Mouse (Mus musculus) common myeloid progenitor, adult 5-6 weeks (primary cell): ENCODE results near the gene Nckap5. TPM values are rescaled to one million over a fixed set of nuclear protein-coding genes. Genes with fewer than 3 reads are reported as not detected.
"Not testable (repeated sequence)": the region's sequence is repeated elsewhere in the genome, so short reads cannot be mapped to it uniquely, and the experiment has no call there.

Experiments used
- ATAC-seq: replicated peaks from 2 replicates; pipeline ENCODE4 v1.8.0; 2016; ENCODE audit warnings: low read depth, mild to moderate bottlenecking, moderate TSS enrichment, inconsistent platforms; ENCODE audit not compliant: poor library complexity, severe bottlenecking
- total RNA-seq: library from RNA; stranded (forward); fragments of 200-1000, 187-1606 nt; gene quantifications from 2 replicates; pipeline ENCODE4 v1.2.3, GENCODE M21; 2017

The Nckap5 gene
- total RNA-seq, 1 experiment from 2014 or later: not detected

DNA sequence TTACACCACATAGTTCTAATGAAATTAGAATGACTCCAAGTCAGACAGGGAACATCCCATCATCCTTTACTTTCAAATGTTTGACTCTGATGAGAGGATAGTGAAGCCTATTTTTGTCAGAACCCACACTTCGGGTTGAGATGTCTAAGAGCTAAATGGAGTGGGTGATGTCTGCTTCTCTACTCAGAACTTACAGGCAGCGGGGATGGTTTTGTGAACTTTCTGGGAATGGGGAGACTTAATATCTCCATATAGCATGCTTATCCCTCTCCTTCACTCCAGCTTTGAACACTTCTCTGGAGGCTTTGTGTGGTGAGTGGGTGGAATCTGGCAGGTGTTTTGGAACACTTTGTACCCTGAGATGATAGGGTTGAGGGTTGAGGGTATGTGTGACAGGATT, 698.3 kb downstream of the Nckap5 start:
- no peak for ATAC-seq

DNA sequence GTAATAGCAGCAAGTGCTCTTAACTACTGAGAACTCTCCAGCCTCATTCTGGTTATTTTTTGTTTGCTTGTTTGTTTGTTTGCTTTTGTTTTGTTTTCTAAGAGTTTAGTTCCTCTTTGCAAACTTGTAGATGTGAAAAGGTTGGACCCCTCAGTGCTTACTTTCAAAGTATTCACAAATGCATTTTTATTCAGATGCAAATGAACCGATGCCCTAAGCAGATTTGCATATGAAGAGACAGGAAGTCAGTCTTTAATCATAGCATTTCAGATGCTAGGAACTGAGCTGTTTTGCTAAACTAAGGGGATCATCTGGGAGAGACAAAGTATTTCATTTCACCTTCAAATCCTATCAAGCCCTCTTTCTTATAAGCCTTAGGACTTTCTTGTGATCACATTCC, 701.5 kb downstream of the Nckap5 start:
- ATAC-seq: no peak

DNA sequence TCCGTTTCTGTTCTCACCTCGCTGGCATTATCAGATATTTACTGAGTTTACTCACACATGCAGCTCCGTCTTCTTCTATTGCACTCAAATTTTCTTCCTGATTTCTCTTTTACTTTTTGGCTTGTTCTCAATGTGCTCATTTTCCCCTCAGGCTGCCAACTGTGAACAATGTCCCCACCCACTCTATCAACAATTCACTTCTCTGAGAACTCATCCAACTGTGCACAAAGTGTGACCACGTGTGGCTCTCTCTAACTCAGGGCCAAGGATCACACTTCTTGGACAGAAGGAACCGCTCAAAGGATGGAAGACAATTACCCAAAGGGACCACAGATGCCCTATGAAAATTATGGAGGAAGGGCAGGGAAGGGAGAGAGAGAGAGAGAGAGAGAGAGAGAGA, 707.5 kb downstream of the Nckap5 start:
- ATAC-seq: no peak

GRCm38 (mm10) chr1:126120506-126120905, 710.1 kb downstream of the Nckap5 start:
- no peak for ATAC-seq

- ATAC-seq: no peak
Measured at GRCm38 (mm10) chr1:126116034-126116433, 714.6 kb downstream of the Nckap5 start.

DNA sequence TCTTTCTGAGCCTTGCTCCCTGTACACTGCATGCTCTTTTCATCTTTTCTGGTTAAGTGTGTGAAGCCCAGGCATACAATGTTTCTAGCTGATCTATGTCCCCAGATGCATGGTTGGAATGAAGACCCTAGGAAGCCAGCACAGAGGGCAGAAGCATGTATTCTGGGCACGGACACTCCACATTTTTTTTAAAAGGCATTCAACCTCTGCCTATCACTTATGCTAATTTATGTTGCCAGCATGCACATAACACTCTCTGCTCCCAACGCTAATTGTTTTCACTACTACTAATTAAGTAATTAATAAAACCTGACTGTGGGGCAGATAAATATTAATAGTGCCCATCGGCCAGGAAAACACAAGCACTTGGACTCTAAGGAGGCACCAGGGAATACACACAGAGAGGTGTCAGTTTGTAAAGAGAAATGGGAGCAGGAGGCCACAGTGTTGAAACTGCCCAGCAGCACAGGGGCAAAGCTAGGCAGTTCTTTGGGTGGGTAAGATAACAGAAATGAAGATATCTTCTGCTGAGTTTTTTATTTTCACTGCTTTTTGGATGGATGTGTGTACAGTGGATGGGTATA, 724.8 kb downstream of the Nckap5 start:
- ATAC-seq: no peak

- ATAC-seq: no peak
Measured at GRCm38 (mm10) chr1:126094346-126094745, 736.3 kb downstream of the Nckap5 start.

DNA sequence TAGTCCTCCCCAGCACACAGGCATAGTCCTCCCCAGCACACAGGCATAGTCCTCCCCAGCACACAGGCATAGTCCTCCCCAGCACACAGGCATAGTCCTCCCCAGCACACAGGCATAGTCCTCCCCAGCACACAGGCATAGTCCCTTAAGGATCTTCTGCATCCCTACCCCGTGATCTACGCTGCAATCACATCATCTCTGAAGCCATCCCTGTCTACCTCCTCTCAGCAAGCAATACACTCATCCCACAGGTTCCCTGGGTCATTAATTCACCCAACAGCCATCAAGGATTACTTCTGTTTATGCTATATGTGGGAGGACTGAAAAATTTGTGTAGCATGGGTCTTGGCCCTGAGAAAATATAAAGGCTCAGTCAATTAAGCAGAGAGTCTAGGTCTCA, 738.6 kb downstream of the Nckap5 start:
- not testable (repeated sequence) for ATAC-seq

DNA sequence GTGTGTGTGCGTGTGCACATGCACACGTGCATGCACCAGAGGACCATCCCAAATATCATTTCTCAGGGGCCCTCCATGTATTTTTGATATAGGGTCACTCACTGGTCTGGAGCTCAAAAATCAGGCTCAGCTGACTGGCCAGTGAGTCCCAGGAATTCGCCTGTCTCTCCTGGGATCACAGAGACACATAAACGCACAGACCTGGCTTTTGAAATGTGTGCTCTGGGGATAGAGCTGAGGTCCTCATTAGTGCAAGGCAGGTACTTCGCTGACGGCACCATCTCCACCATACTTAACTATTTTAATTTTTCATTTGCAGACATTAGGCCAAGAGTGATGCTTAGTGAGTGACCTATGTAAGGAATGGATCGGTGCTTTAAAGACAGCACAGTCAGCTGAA, 743.4 kb downstream of the Nckap5 start:
- no peak for ATAC-seq

- no peak for ATAC-seq
Measured at GRCm38 (mm10) chr1:126076312-126076711, 754.3 kb downstream of the Nckap5 start.

GRCm38 (mm10) chr1:126070861-126071260, 759.7 kb downstream of the Nckap5 start:
- no peak for ATAC-seq

- no peak for ATAC-seq
Measured at GRCm38 (mm10) chr1:126051491-126051890, 779.1 kb downstream of the Nckap5 start.

GRCm38 (mm10) chr1:126042886-126043285, 787.7 kb downstream of the Nckap5 start:
- ATAC-seq: no peak

- no peak for ATAC-seq
Measured at GRCm38 (mm10) chr1:126027536-126027935, 803.1 kb downstream of the Nckap5 start.

GRCm38 (mm10) chr1:126024518-126024917, 806.1 kb downstream of the Nckap5 start:
- no peak for ATAC-seq

DNA sequence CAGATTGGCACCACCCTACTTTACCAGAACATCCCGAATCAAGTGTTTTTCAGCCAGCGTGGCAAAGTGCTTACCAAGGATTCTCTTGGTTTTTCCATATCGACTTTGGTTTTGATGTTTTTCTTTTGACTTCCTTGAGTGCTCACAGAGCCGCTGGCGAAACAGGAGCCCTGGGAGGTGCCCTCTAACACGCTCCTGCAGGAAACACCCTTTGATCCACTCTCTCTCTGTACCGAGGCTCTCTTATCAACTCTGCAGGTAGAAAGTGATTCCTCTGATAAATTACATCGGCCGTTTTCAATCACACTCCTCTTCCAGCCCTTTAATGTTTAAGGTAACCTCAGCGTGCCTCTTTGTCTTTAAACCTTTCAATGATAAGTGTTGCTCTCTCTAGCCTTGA, 807.6 kb downstream of the Nckap5 start:
- ATAC-seq: no peak

DNA sequence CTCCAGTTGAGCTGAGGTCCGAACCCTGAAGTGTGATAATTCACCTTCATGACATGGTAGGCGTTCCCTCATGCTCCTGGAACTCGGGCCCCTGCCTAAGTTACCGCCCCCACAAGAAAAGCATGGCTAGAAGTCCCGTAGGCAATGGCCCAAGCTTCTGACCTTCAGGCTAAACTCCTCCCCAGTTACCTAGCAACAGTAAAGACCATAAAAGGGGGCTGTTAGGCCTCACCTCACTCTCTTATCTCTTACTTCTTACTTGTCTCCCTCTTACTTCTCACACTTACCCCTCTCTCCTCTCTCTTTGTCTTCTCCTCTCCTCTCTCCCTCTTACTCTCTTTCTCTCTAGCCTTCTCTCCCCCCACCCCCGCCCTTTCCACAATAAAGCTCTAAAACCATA, 811.9 kb downstream of the Nckap5 start:
- not testable (repeated sequence) for ATAC-seq

DNA sequence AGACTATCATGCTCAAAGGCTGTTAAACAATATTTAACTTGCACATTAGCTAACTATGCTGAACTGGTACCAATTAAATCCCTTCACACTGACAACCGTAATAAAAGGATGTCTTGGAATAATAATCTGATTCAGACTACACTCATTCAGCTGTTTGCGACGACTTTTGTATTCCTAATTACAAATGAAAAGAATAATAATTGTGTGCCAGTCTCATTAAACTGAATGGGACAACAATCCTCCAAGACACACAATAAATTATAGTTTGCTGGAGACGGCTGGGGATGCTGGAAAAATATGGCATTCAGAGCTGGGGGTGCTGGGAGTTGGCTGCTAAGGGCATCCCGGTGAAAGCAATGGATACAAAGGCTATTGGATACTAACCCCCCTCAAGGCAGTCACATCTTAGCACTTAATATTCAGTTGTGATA, 818.9 kb downstream of the Nckap5 start:
- no peak for ATAC-seq

DNA sequence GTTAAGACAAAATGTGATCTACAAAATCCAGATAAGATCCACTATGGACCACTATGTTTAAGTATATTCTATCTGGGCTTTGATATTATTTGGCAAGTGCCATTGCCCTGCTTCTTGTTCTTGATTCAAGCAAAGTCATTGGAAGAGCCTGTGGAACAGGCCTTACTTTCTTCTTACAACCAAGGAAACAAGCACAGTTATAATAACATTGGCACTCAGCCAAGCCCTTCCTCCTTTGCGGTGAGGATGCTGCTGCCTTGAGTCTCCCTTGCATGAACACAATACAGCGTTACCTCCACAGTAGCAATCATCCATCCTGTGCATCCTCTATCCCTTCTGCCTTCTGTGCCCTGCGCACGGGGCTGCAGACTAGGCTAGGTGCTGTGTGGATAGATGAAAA, 823.0 kb downstream of the Nckap5 start:
- ATAC-seq: no peak

- ATAC-seq: no peak
Measured at GRCm38 (mm10) chr1:126005672-126006071, 824.9 kb downstream of the Nckap5 start.

DNA sequence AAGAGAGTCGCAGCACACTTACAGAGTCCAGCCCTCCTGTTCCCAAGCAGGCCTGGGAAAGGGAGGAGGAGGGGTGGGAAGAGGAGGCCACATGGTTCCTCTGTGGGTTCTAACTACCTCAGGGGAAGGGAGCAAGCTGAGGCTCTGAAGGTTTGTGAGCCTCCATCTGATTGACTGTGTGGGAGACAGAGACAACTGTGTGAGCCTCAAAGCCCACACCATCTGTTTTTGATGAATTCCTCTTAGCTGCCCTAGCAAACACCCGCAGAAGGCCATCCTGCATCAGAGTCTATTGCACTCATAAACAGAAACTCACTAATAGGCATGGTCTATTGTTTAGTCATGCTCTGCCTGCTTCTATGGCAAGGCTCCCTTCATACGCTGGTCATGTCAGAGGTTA, 834.1 kb downstream of the Nckap5 start:
- no peak for ATAC-seq

- no peak for ATAC-seq
Measured at GRCm38 (mm10) chr1:125987803-125988202, 842.8 kb downstream of the Nckap5 start.

DNA sequence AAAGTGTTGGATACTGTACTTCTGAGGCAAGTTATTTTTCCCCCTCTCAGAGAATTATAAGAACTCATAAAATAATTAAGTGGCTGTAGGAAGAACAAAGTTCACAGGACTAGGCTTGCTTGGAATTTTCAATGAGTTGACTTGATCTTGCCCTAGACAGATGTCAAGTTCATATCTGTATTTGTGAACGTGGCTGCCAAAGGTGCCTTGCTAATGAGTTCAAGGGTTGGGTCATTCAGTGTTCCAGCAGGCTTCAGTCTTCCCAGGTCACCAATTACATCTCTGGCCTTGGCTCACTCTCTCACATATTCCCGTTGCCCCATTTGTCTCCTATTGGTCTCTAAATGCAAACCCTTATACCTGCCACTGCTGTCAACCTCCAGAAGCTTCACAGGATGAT, 846.0 kb downstream of the Nckap5 start:
- no peak for ATAC-seq
